Comparison of ENCODE assay signal across 28 mouse cellular contexts in the genomic region with DNA sequence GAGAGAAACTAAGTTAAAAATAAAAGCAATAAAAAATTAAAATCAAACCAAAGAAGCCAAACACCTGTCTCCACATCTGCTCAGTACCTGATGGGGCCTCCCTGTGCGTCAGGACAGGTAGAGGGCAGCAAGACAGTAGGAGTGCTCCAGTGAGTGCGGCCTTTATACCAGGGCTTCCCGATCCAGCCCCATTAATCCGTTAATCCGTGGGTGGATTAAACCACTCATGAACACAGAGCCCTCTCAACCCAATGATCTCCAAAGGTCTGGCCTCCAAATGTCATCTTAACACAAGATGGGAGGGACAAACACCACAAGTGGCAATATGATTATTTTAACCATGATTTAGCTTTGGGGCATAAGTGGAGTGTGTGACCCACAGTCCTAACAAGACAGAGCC. TPM values are rescaled to one million over a fixed set of nuclear protein-coding genes. Genes with fewer than 3 reads are reported as not detected.
A peak's percentile ranks its signal among the peaks of the same experiment; 100 is the strongest.
DNase-seq lines count a peak whose midpoint lies in the region; ATAC-seq and TF ChIP-seq lines count a peak whose summit lies in the region.
"Had no signal": no experiment of that assay in that cellular context is flagged by ENCODE, and none has a peak within 500 bp of the region (broad histone marks: within the 10 kb centered on the region; RNA-seq: fewer than 3 reads in every experiment).

No protein-coding gene starts in this region.

- H3K9ac ChIP-seq in heart, embryonic 12.5 days: no peak overlapping the region
- H3K9ac ChIP-seq in heart, embryonic 15.5 days: no peak overlapping the region
- H3K9ac ChIP-seq in heart, adult 2 months (ENCODE audit: low read depth, low read length): no peak overlapping the region
- no peak overlapping the region for H3K9ac ChIP-seq in stomach, embryonic 15.5 days
- H3K9ac ChIP-seq in stomach, postnatal 0 days (ENCODE audit: low read length): no peak overlapping the region
- H3K9ac ChIP-seq: embryonic facial prominence, embryonic 13.5 days; forebrain, embryonic 13.5 days; hindbrain, embryonic 14.5 days had no signal

- no peak for TF ChIP-seq POLR2A in heart, adult 2 months (IDR thresholded peaks at IDR 0.05; ENCODE audit: insufficient read depth, low read depth, low read length)

- no peak for TF ChIP-seq CTCF in heart, adult 2 months (IDR thresholded peaks at IDR 0.05)
- TF ChIP-seq CTCF in layer of hippocampus, adult 2 months (conservative IDR thresholded peaks at IDR 0.05): no peak
- no peak for TF ChIP-seq CTCF in stomach, postnatal 0 days (IDR thresholded peaks at IDR 0.05; ENCODE audit: low read depth)

- H3K9me3 ChIP-seq in heart, embryonic 12.5 days (replicated peaks): no peaks in the 10 kb centered on the region
- H3K9me3 ChIP-seq in heart, embryonic 15.5 days (replicated peaks): no peaks in the 10 kb centered on the region
- no peaks in the 10 kb centered on the region for H3K9me3 ChIP-seq in stomach, embryonic 15.5 days
- H3K9me3 ChIP-seq in stomach, postnatal 0 days (ENCODE audit: control insufficient read depth, low read length): no peaks in the 10 kb centered on the region
- H3K9me3 ChIP-seq: embryonic facial prominence, embryonic 10.5 days; embryonic facial prominence, embryonic 13.5 days; forebrain, embryonic 13.5 days; heart, embryonic 10.5 days had no signal

- no peaks in the 10 kb centered on the region; the same call in 1 of the 2 replicates for H3K36me3 ChIP-seq in heart, embryonic 12.5 days
- H3K36me3 ChIP-seq in heart, embryonic 15.5 days: no peaks in the 10 kb centered on the region
- no peaks in the 10 kb centered on the region for H3K36me3 ChIP-seq in heart, adult 2 months (ENCODE audit: control insufficient read depth, insufficient read depth, low read length)
- no peaks in the 10 kb centered on the region for H3K36me3 ChIP-seq in stomach, embryonic 15.5 days
- H3K36me3 ChIP-seq in stomach, postnatal 0 days (ENCODE audit: control insufficient read depth, insufficient read depth, low read length): no peaks in the 10 kb centered on the region
- H3K36me3 ChIP-seq: embryonic facial prominence, embryonic 10.5 days; embryonic facial prominence, embryonic 13.5 days had no signal

- no peak for DNase-seq in heart, adult 8-10 months (ENCODE audit: low spot score)
- no peak for DNase-seq in heart, adult 2 months
- DNase-seq in layer of hippocampus, adult 2 months (ENCODE audit: low spot score in 2 of 2): no peak
- DNase-seq in layer of hippocampus, postnatal 25 days (ENCODE audit: extremely low spot score in 1 of 2, low spot score in 1 of 2): no peak
- no peak for DNase-seq in stomach, postnatal 0 days (ENCODE audit: low spot score)
- DNase-seq: adrenal gland, adult 8-10 months; adrenal gland, postnatal 25 days; cerebellum, adult 11-12 months; cerebellum, adult 8-10 months; cerebellum, postnatal 10 days; cerebellum, postnatal 36 days; embryo, embryonic 11 days; gastrocnemius, postnatal 10 days; gastrocnemius, postnatal 36 days had no signal

- 77% methylated on average over 5 of the region's 5 CpGs for WGBS in heart, embryonic 12.5 days
- 77% methylated on average over 5 of the region's 5 CpGs for WGBS in heart, embryonic 15.5 days
- WGBS in heart, adult 2 months: 89% methylated on average over 5 of the region's 5 CpGs
- 73% methylated on average over 5 of the region's 5 CpGs for WGBS in stomach, embryonic 15.5 days
- WGBS in stomach, postnatal 0 days: 67% methylated on average over 5 of the region's 5 CpGs

- H3K27me3 ChIP-seq in heart, embryonic 12.5 days (replicated peaks): no peaks in the 10 kb centered on the region
- no peaks in the 10 kb centered on the region for H3K27me3 ChIP-seq in heart, embryonic 15.5 days
- no peaks in the 10 kb centered on the region for H3K27me3 ChIP-seq in heart, adult 2 months (ENCODE audit: control insufficient read depth, insufficient read depth, low read length)
- H3K27me3 ChIP-seq in stomach, embryonic 15.5 days (replicated peaks): 0 out of 2 replicates have a peak, but pooled peaks cover 3% of the 10 kb centered on the region
- 0 out of 2 replicates have a peak, but pooled peaks cover 2% of the 10 kb centered on the region for H3K27me3 ChIP-seq in stomach, postnatal 0 days (ENCODE audit: control insufficient read depth, insufficient read depth, low read length)
- H3K27me3 ChIP-seq: embryonic facial prominence, embryonic 13.5 days; forebrain, embryonic 13.5 days had no signal

- H3K27ac ChIP-seq in heart, embryonic 12.5 days (ENCODE audit: poor library complexity, severe bottlenecking): no peak overlapping the region
- peak overlapping the region; percentile 63 for H3K27ac ChIP-seq in heart, embryonic 15.5 days
- H3K27ac ChIP-seq in heart, adult 2 months: no peak overlapping the region
- 0 out of 2 replicates have a peak overlapping the region, but pooled peaks have one; percentile 12 for H3K27ac ChIP-seq in layer of hippocampus, adult 2 months
- H3K27ac ChIP-seq in stomach, embryonic 15.5 days: 0 out of 2 replicates have a peak overlapping the region, but pooled peaks have one; percentile 31
- H3K27ac ChIP-seq in stomach, postnatal 0 days (replicated peaks): no peak overlapping the region
- H3K27ac ChIP-seq: embryonic facial prominence, embryonic 10.5 days; embryonic facial prominence, embryonic 13.5 days; heart, embryonic 10.5 days; hindbrain, embryonic 14.5 days; hindbrain, postnatal 0 days had no signal

- H3K79me2 ChIP-seq in heart, adult 2 months (replicated peaks; ENCODE audit: control insufficient read depth, insufficient read depth, low read length): no peaks in the 10 kb centered on the region

- no peak overlapping the region for H3K4me3 ChIP-seq in heart, embryonic 12.5 days
- H3K4me3 ChIP-seq in heart, embryonic 15.5 days: no peak overlapping the region
- H3K4me3 ChIP-seq in heart, adult 2 months: no peak overlapping the region
- H3K4me3 ChIP-seq in layer of hippocampus, adult 2 months: no peak overlapping the region
- no peak overlapping the region for H3K4me3 ChIP-seq in stomach, embryonic 15.5 days (replicated peaks)
- H3K4me3 ChIP-seq in stomach, postnatal 0 days (ENCODE audit: low read depth, low read length): no peak overlapping the region
- H3K4me3 ChIP-seq: embryonic facial prominence, embryonic 10.5 days; embryonic facial prominence, embryonic 13.5 days; erythroblast, embryonic 14.5 days; forebrain, embryonic 13.5 days; heart, embryonic 10.5 days had no signal

- no peak for ATAC-seq in heart, embryonic 12.5 days (ENCODE audit: insufficient number of reproducible peaks, low FRiP score)
- ATAC-seq in heart, embryonic 15.5 days (replicated peaks; ENCODE audit: insufficient number of reproducible peaks, insufficient read depth, low FRiP score, low read depth): no peak
- no peak for ATAC-seq in stomach, embryonic 15.5 days (ENCODE audit: insufficient read depth, low FRiP score, low read depth)
- ATAC-seq in stomach, postnatal 0 days (ENCODE audit: low FRiP score, low TSS enrichment): no peak
- ATAC-seq: activated CD4-positive, CD25-positive, alpha-beta regulatory T cell, adult 4 months; forebrain, embryonic 13.5 days; hindbrain, postnatal 0 days; inflammation-experienced regulatory T-cells, adult 6 months; intestine, embryonic 16.5 days had no signal

- 0 out of 2 replicates have a peak overlapping the region, but pooled peaks have one; percentile 22 for H3K4me2 ChIP-seq in heart, embryonic 12.5 days
- no peak overlapping the region for H3K4me2 ChIP-seq in heart, embryonic 15.5 days
- no peak overlapping the region; the same call in 1 of the 2 replicates for H3K4me2 ChIP-seq in stomach, embryonic 15.5 days
- H3K4me2 ChIP-seq in stomach, postnatal 0 days (replicated peaks; ENCODE audit: low read depth): no peak overlapping the region
- H3K4me2 ChIP-seq: embryonic facial prominence, embryonic 13.5 days; forebrain, embryonic 13.5 days; hindbrain, embryonic 14.5 days had no signal

- intact Hi-C loops in heart, adult 2 months (cut with DNase I): no loop called here

- TF ChIP-seq EP300 in heart, adult 2 months (IDR thresholded peaks at IDR 0.05; ENCODE audit: insufficient read depth, low read depth, low read length): no peak
- no peak for TF ChIP-seq EP300 in stomach, postnatal 0 days (optimal IDR thresholded peaks at IDR 0.05)

- peaks cover 27% of the 10 kb centered on the region for H3K4me1 ChIP-seq in heart, embryonic 12.5 days (replicated peaks)
- peaks cover 16% of the 10 kb centered on the region for H3K4me1 ChIP-seq in heart, embryonic 15.5 days (replicated peaks)
- H3K4me1 ChIP-seq in heart, adult 2 months (ENCODE audit: control insufficient read depth, insufficient read depth, low read length): no peaks in the 10 kb centered on the region
- peaks cover 10% of the 10 kb centered on the region for H3K4me1 ChIP-seq in stomach, embryonic 15.5 days
- H3K4me1 ChIP-seq in stomach, postnatal 0 days (replicated peaks; ENCODE audit: control insufficient read depth, insufficient read depth): no peaks in the 10 kb centered on the region; the same call in 1 of the 2 replicates

RNA-seq across cellular contexts. Expression of gene Nos3, which starts 9.2 kb away (rescaled TPM):
- 45.9 and 46.9 TPM in 2 replicates for polyA plus RNA-seq in heart, embryonic 12.5 days (2016; fragmentation: Nextera tagmentation; extraction: Ambion mirVana)
- 10 to 100 TPM; 21.4 to 26.9 (median 23.8) TPM for total RNA-seq in heart, adult 8-10 months (2022)
- polyA plus RNA-seq in heart, embryonic 15.5 days (2015; fragmentation: Nextera tagmentation; extraction: Ambion mirVana): 27.9 and 30.6 TPM in 2 replicates
- total RNA-seq in heart, adult 2 months (2021): 10 to 100 TPM; 23.5 to 24.4 TPM
- 26.3 and 30.7 TPM in 2 replicates for polyA plus RNA-seq in heart, adult 2 months (2012; rRNA removed)
- total RNA-seq in layer of hippocampus, adult 2 months (2021): 1 to 10 TPM; 6.6 to 7.8 TPM
- total RNA-seq in layer of hippocampus, postnatal 25 days (2021): 1 to 10 TPM; 6.7 to 8.4 TPM
- 6.8 and 8.3 TPM in 2 replicates for polyA plus RNA-seq in stomach, embryonic 15.5 days (2015; fragmentation: Nextera tagmentation; extraction: Ambion mirVana)
- polyA plus RNA-seq in stomach, postnatal 0 days (2015; fragmentation: Nextera tagmentation; extraction: Ambion mirVana): 3.1 and 3.2 TPM in 2 replicates
- total RNA-seq: granulocyte monocyte progenitor cell, adult 5-6 weeks had no signal

RNA-seq across cellular contexts. Expression of gene Atg9b, which starts 18.1 kb away (rescaled TPM):
- 1.4 and 2.6 TPM in 2 replicates for polyA plus RNA-seq in heart, embryonic 12.5 days (2016; fragmentation: Nextera tagmentation; extraction: Ambion mirVana)
- total RNA-seq in heart, adult 8-10 months (2022): 1 to 10 TPM in 2 of 4 experiments, under 1 TPM in 2; 0.73 to 1.7 (median 1.1) TPM
- polyA plus RNA-seq in heart, embryonic 15.5 days (2015; fragmentation: Nextera tagmentation; extraction: Ambion mirVana): 0.81 and 1.6 TPM in 2 replicates
- 1 to 10 TPM in 1 of 2 experiments, under 1 TPM in 1; 0.89 to 1.1 TPM for total RNA-seq in heart, adult 2 months (2021)
- 2.2 and 2.3 TPM in 2 replicates for polyA plus RNA-seq in heart, adult 2 months (2012; rRNA removed)
- 1 to 10 TPM; 3.0 to 3.2 TPM for total RNA-seq in layer of hippocampus, adult 2 months (2021)
- total RNA-seq in layer of hippocampus, postnatal 25 days (2021): 1 to 10 TPM; 2.6 to 3.3 TPM
- 2.0 and 2.5 TPM in 2 replicates for polyA plus RNA-seq in stomach, embryonic 15.5 days (2015; fragmentation: Nextera tagmentation; extraction: Ambion mirVana)
- 4.1 and 5.8 TPM in 2 replicates for polyA plus RNA-seq in stomach, postnatal 0 days (2015; fragmentation: Nextera tagmentation; extraction: Ambion mirVana)
- total RNA-seq: gastrocnemius, postnatal 36 days had no signal

RNA-seq across cellular contexts. Expression of gene Abcb8, which starts 19.7 kb away (rescaled TPM):
- polyA plus RNA-seq in heart, embryonic 12.5 days (2016; fragmentation: Nextera tagmentation; extraction: Ambion mirVana): 52.7 and 57.4 TPM in 2 replicates
- total RNA-seq in heart, adult 8-10 months (2022): 100 to 1,000 TPM in 2 of 4 experiments, 10 to 100 TPM in 2; 96.5 to 106 (median 101) TPM
- 54.4 and 70.1 TPM in 2 replicates for polyA plus RNA-seq in heart, embryonic 15.5 days (2015; fragmentation: Nextera tagmentation; extraction: Ambion mirVana)
- 10 to 100 TPM; 81.2 to 89.8 TPM for total RNA-seq in heart, adult 2 months (2021)
- polyA plus RNA-seq in heart, adult 2 months (2012; rRNA removed): 148 and 151 TPM in 2 replicates
- total RNA-seq in layer of hippocampus, adult 2 months (2021): 10 to 100 TPM; 50.8 to 57.0 TPM
- 10 to 100 TPM; 52.3 to 54.1 TPM for total RNA-seq in layer of hippocampus, postnatal 25 days (2021)
- 49.9 and 59.5 TPM in 2 replicates for polyA plus RNA-seq in stomach, embryonic 15.5 days (2015; fragmentation: Nextera tagmentation; extraction: Ambion mirVana)
- polyA plus RNA-seq in stomach, postnatal 0 days (2015; fragmentation: Nextera tagmentation; extraction: Ambion mirVana): 29.3 and 30.2 TPM in 2 replicates

RNA-seq across cellular contexts. Expression of gene Kcnh2, which starts 22.4 kb away (rescaled TPM):
- 38.2 and 40.5 TPM in 2 replicates for polyA plus RNA-seq in heart, embryonic 12.5 days (2016; fragmentation: Nextera tagmentation; extraction: Ambion mirVana)
- 10 to 100 TPM; 48.8 to 95.2 (median 71.0) TPM for total RNA-seq in heart, adult 8-10 months (2022)
- polyA plus RNA-seq in heart, embryonic 15.5 days (2015; fragmentation: Nextera tagmentation; extraction: Ambion mirVana): 21.0 and 27.2 TPM in 2 replicates
- total RNA-seq in heart, adult 2 months (2021): 10 to 100 TPM; 59.3 to 68.5 TPM
- polyA plus RNA-seq in heart, adult 2 months (2012; rRNA removed): 119 and 121 TPM in 2 replicates
- total RNA-seq in layer of hippocampus, adult 2 months (2021): 10 to 100 TPM; 21.7 to 23.6 TPM
- total RNA-seq in layer of hippocampus, postnatal 25 days (2021): 10 to 100 TPM; 20.1 to 21.9 TPM
- polyA plus RNA-seq in stomach, embryonic 15.5 days (2015; fragmentation: Nextera tagmentation; extraction: Ambion mirVana): 9.6 and 12.1 TPM in 2 replicates
- polyA plus RNA-seq in stomach, postnatal 0 days (2015; fragmentation: Nextera tagmentation; extraction: Ambion mirVana): 3.7 and 3.8 TPM in 2 replicates
- total RNA-seq: granulocyte monocyte progenitor cell, adult 5-6 weeks had no signal
- polyA plus RNA-seq: erythroblast, embryonic 14.5 days had no signal

RNA-seq across cellular contexts. Expression of gene Asic3, which starts 39.4 kb away (rescaled TPM):
- polyA plus RNA-seq in heart, embryonic 12.5 days (2016; fragmentation: Nextera tagmentation; extraction: Ambion mirVana): 0.09 and 0.19 TPM in 2 replicates
- under 1 TPM in 1 of 4 experiments, not detected in 3; 0.16 TPM for total RNA-seq in heart, adult 8-10 months (2022)
- not detected in 2 replicates for polyA plus RNA-seq in heart, embryonic 15.5 days (2015; fragmentation: Nextera tagmentation; extraction: Ambion mirVana)
- total RNA-seq in heart, adult 2 months (2021): under 1 TPM in 1 of 2 experiments, not detected in 1; 0.14 TPM
- polyA plus RNA-seq in heart, adult 2 months (2012; rRNA removed): 0.32 and 0.59 TPM in 2 replicates
- total RNA-seq in layer of hippocampus, adult 2 months (2021): under 1 TPM; 0.20 to 0.39 TPM
- under 1 TPM in 1 of 2 experiments, not detected in 1; 0.30 TPM for total RNA-seq in layer of hippocampus, postnatal 25 days (2021)
- polyA plus RNA-seq in stomach, embryonic 15.5 days (2015; fragmentation: Nextera tagmentation; extraction: Ambion mirVana): 0.18 TPM in 1 of 2 replicates, not detected in the other
- 0.10 TPM in 1 of 2 replicates, not detected in the other for polyA plus RNA-seq in stomach, postnatal 0 days (2015; fragmentation: Nextera tagmentation; extraction: Ambion mirVana)
- total RNA-seq: granulocyte monocyte progenitor cell, adult 5-6 weeks had no signal
- polyA plus RNA-seq: erythroblast, embryonic 14.5 days; forebrain, embryonic 13.5 days; inflammation-experienced regulatory T-cells, adult 6 months had no signal

Comparison
In these comparisons a context has a peak if more than half of its experiments do, and no peak if none do; other contexts are left out.
1. H3K27ac ChIP-seq: peak in heart, embryonic 15.5 days (single experiment), layer of hippocampus, adult 2 months (single experiment) and stomach, embryonic 15.5 days (single experiment); none in heart, embryonic 12.5 days (single experiment), heart, adult 2 months (single experiment) and stomach, postnatal 0 days (single experiment).